Mouse (Mus musculus) testis, adult 2 months (tissue): Measurements from ENCODE around the gene Tfap2a.

Source experiments
- CTCF ChIP-seq: fragments of 200-500 bp; IDR thresholded peaks from 2 replicates; pipeline ENCODE4 v1.5.1; 2012; ENCODE audit warnings: low read depth, mild to moderate bottlenecking, inconsistent platforms, low read length, moderate library complexity; ENCODE audit not compliant: control insufficient read depth, insufficient read depth, insufficient replicate concordance
- POLR2A ChIP-seq: fragments of 200-500 bp; IDR thresholded peaks from 2 replicates; pipeline ENCODE4 v1.6.1; 2012; ENCODE audit warnings: low read depth, mild to moderate bottlenecking, inconsistent platforms, low read length, moderate library complexity; ENCODE audit not compliant: control insufficient read depth

GRCm38 (mm10) chr13:40704864-40705455 is 33.2 kb downstream of the Tfap2a start:
- TF ChIP-seq CTCF (no peak), POLR2A (no peak)
